Mouse (Mus musculus) lung, postnatal 0 days (tissue): ENCODE results near the gene Astn1. TPM values are rescaled to one million over a fixed set of nuclear protein-coding genes. Genes with fewer than 3 reads are reported as not detected.

ENCODE experiments used
- ATAC-seq: fragments of 200-750 bp; cut with Nextera tagmentation; 2 replicates; pipeline ENCODE4 v1.8.0; 2017; ENCODE audit warnings: moderate library complexity
- DNase-seq: peaks from one replicate; pipeline ENCODE4 v3.0.0-alpha.2; 2016; ENCODE audit warnings: low spot score
- H3K27ac ChIP-seq: fragments of 300-500 bp; sonication (generic); 2 replicates; pipeline ENCODE4 v1.5.1; 2014; ENCODE audit warnings: antibody characterized with exemption, mild to moderate bottlenecking, low read length, mixed read lengths
- H3K27me3 ChIP-seq: fragments of 300-500 bp; sonication (generic); replicated peaks from 2 replicates; pipeline ENCODE4 v1.6.1; 2014; ENCODE audit warnings: low read length, mixed read lengths; ENCODE audit not compliant: insufficient read depth
- H3K36me3 ChIP-seq: fragments of 300-500 bp; sonication (generic); 2 replicates; pipeline ENCODE4 v1.6.1; 2014; ENCODE audit warnings: low read length, mixed read lengths; ENCODE audit not compliant: insufficient read depth
- H3K4me1 ChIP-seq: fragments of 300-500 bp; sonication (generic); 2 replicates; pipeline ENCODE4 v1.6.1; 2014; ENCODE audit warnings: antibody characterized with exemption, low read depth, low read length, mixed read lengths; ENCODE audit not compliant: insufficient read depth
- H3K4me2 ChIP-seq: fragments of 300-500 bp; sonication (generic); replicated peaks from 2 replicates; pipeline ENCODE4 v1.6.1; 2014; ENCODE audit warnings: low read depth, mild to moderate bottlenecking, low read length, moderate library complexity, mixed read lengths
- H3K4me3 ChIP-seq: fragments of 300-500 bp; sonication (generic); 2 replicates; pipeline ENCODE4 v1.5.1; 2014; ENCODE audit warnings: low read depth, low read length
- H3K9ac ChIP-seq: fragments of 300-500 bp; sonication (generic); replicated peaks from 2 replicates; pipeline ENCODE4 v1.6.1; 2014; ENCODE audit warnings: low read depth, mild to moderate bottlenecking
- H3K9me3 ChIP-seq: fragments of 300-500 bp; sonication (generic); 2 replicates; pipeline ENCODE4 v1.6.1; 2016; ENCODE audit warnings: low read length, mixed read lengths
- CTCF ChIP-seq: IDR thresholded peaks from 2 replicates; pipeline ENCODE4 v1.5.1; 2016; ENCODE audit warnings: antibody characterized with exemption, mild to moderate bottlenecking
- EP300 ChIP-seq: IDR thresholded peaks from 2 replicates; pipeline ENCODE4 v1.6.1; 2016; ENCODE audit warnings: antibody characterized with exemption, mild to moderate bottlenecking, control low read depth
- WGBS: fragments of 180-500 bp; shearing (Covaris S2); extraction: QIAGEN DNeasy Blood & Tissue Kit; methylation state at CpG from one replicate; pipeline ENCODE4 v1.1.7; 2014; 5-methylcytosine and 5-hydroxymethylcytosine counted together
- polyA plus RNA-seq: library from polyadenylated mRNA; unstranded; fragments of >200 nt; fragmentation: Nextera tagmentation; extraction: Ambion mirVana; gene quantifications from 2 replicates; pipeline ENCODE4 v1.2.1, GENCODE M21; 2015

The Astn1 gene
- polyA plus RNA-seq, 1 experiment from 2014 or later, result 0.05 TPM

DNA sequence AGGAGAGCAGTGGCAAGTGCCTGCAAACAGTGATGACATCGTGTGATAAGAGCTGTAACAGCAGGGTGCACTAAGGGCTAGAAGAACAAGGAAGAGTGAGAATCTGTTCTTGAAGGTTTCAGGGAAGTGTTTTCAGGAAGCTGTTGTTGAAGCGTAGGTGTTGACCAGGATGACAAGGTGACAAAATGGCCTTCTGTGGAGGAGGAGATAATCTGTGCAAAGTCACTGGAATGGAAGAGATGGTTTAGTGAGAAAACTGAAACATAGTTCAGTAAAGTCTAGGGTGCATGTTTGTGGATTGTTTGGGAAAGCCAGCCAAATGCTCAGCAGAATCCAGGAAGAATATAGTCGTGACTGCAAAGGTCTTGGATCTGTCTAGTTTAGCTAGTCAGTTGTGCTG is 145.5 kb downstream of the Astn1 start:
- H3K4me1 ChIP-seq, result no peaks in the 10 kb centered on the region
- H3K4me3 ChIP-seq, result no peak overlapping the region
- H3K9ac ChIP-seq, result no peak overlapping the region
- H3K4me2 ChIP-seq, result no peak overlapping the region
- ATAC-seq, result no peak
- no peak for DNase-seq
- H3K36me3 ChIP-seq, result no peaks in the 10 kb centered on the region
- WGBS, result 34% methylated on average over 3 of the region's 3 CpGs
- no peaks in the 10 kb centered on the region for H3K9me3 ChIP-seq
- H3K27ac ChIP-seq, result no peak overlapping the region
- H3K27me3 ChIP-seq, result no peaks in the 10 kb centered on the region
- TF ChIP-seq EP300, result no peak
- TF ChIP-seq CTCF, result no peak

DNA sequence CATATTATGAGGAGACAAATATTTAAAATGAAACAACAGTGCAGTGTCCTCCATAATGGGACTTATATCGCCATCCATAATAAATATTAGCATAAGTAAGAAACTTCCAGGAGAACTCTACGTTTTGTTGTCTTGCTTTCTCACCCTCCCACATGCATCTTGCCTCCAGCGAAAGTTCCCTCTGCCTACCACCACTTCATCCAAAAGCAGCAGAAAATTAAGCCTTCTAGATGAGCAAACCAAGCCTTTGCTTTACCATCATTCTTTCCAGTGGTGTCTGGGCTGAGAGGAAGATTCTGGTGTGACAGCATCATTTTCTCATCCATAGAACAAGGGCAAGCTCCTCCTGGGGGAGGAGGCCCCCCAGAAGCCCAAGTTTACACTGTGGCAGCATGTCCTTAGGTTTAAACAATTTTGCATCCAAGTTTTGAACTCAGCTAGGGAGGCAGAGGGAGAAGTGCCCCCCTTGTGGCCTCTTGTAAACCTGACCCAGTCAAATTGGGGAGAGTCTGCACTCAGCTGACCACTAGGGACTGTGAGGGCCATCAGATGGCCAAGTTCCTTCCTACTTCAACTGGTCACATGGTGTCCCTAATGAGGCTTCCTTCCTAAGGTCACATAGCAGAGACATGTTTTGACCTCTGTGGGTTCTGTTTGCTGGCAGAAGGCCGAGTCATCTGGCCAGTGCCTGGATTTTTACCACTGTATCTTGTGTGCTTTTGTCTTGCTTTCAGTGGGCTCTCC is 147.2 kb downstream of the Astn1 start:
- DNase-seq, result peak; percentile 11
- peak; percentile 55 for ATAC-seq
- TF ChIP-seq EP300 (no peak), CTCF (peak; percentile 32)

GRCm38 (mm10) chr1:158510478-158511207 is 148.6 kb downstream of the Astn1 start:
- H3K27me3 ChIP-seq, result no peaks in the 10 kb centered on the region
- DNase-seq, result no peak
- H3K27ac ChIP-seq, result no peak overlapping the region
- no peaks in the 10 kb centered on the region for H3K36me3 ChIP-seq
- no peak overlapping the region for H3K4me2 ChIP-seq
- no peak overlapping the region for H3K4me3 ChIP-seq
- no peaks in the 10 kb centered on the region for H3K4me1 ChIP-seq
- no peak overlapping the region for H3K9ac ChIP-seq
- 85% methylated on average over 15 of the region's 15 CpGs for WGBS
- no peak for ATAC-seq
- no peaks in the 10 kb centered on the region for H3K9me3 ChIP-seq
- TF ChIP-seq CTCF (no peak), EP300 (no peak)

More for the DNA sequence above, 147.2 kb downstream of the Astn1 start:
- Histone ChIP-seq H3K4me1 (no peaks in the 10 kb centered on the region), H3K9me3 (no peaks in the 10 kb centered on the region), H3K27me3 (no peaks in the 10 kb centered on the region), H3K36me3 (no peaks in the 10 kb centered on the region), H3K9ac (no peak overlapping the region), H3K4me2 (no peak overlapping the region), H3K27ac (no peak overlapping the region), H3K4me3 (no peak overlapping the region)
- 71% methylated on average over 4 of the region's 4 CpGs for WGBS

GRCm38 (mm10) chr1:158512089-158512488 is 150.0 kb downstream of the Astn1 start:
- H3K36me3 ChIP-seq, result no peaks in the 10 kb centered on the region
- H3K9me3 ChIP-seq, result no peaks in the 10 kb centered on the region
- no peak for ATAC-seq
- TF ChIP-seq EP300 (no peak), CTCF (no peak)
- no peaks in the 10 kb centered on the region for H3K27me3 ChIP-seq
- no peak for DNase-seq
- no peaks in the 10 kb centered on the region for H3K4me1 ChIP-seq
- H3K27ac ChIP-seq, result no peak overlapping the region
- no peak overlapping the region for H3K9ac ChIP-seq
- H3K4me3 ChIP-seq, result no peak overlapping the region
- no peak overlapping the region for H3K4me2 ChIP-seq

GRCm38 (mm10) chr1:158512636-158513035 is 150.6 kb downstream of the Astn1 start:
- no peak for ATAC-seq
- Histone ChIP-seq H3K36me3 (no peaks in the 10 kb centered on the region), H3K9ac (no peak overlapping the region), H3K27ac (no peak overlapping the region), H3K9me3 (no peaks in the 10 kb centered on the region), H3K4me3 (no peak overlapping the region), H3K4me2 (no peak overlapping the region), H3K4me1 (no peaks in the 10 kb centered on the region), H3K27me3 (no peaks in the 10 kb centered on the region)
- no peak for DNase-seq
- no peak for TF ChIP-seq CTCF
- TF ChIP-seq EP300, result no peak
- WGBS, result 79% methylated on average over 6 of the region's 6 CpGs

DNA sequence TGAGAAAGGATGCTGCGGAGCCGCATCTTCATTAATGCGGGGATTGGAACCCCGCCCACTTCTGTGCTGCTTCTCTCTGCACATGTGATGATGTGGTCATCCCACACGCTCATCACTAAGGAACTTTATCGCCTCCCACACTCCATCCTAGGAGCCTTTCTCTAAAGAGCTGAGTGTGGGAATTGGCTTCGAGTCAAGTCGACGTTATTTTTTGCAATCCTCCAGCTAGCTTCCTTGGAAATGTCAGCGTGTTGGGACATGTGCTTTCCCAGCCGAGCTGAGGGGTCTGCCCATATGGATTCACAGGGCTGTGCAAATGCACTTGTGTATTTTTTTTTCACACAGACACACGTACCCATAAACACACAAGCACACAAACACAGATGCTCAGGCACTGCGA is 151.5 kb downstream of the Astn1 start:
- WGBS, result 69% methylated on average over 13 of the region's 13 CpGs

More for the DNA sequence above, 151.5 kb downstream of the Astn1 start:
- DNase-seq, result no peak
- TF ChIP-seq EP300 (no peak), CTCF (no peak)
- Histone ChIP-seq H3K4me3 (no peak overlapping the region), H3K36me3 (no peaks in the 10 kb centered on the region), H3K9ac (no peak overlapping the region), H3K9me3 (no peaks in the 10 kb centered on the region), H3K27me3 (no peaks in the 10 kb centered on the region), H3K4me1 (no peaks in the 10 kb centered on the region), H3K4me2 (no peak overlapping the region), H3K27ac (no peak overlapping the region)
- peak; percentile 33 for ATAC-seq
